Mouse (Mus musculus) midbrain, embryonic 14.5 days (tissue): ENCODE data around the gene Ripk3. TPM values are rescaled to one million over a fixed set of nuclear protein-coding genes. Genes with fewer than 3 reads are reported as not detected.

Source experiments
- ATAC-seq: fragments of 200-750 bp; cut with Nextera tagmentation; 2 replicates; pipeline ENCODE4 v1.8.0; 2017; ENCODE audit warnings: moderate number of reproducible peaks, moderate library complexity; ENCODE audit not compliant: low FRiP score, low TSS enrichment
- DNase-seq: peaks from one replicate; pipeline ENCODE4 v3.0.0-alpha.2; 2015
- H3K27ac ChIP-seq: fragments of 300-500 bp; sonication (generic); replicated peaks from 2 replicates; pipeline ENCODE4 v1.5.1; 2014; ENCODE audit warnings: mild to moderate bottlenecking, low read depth, low read length, moderate library complexity
- H3K27me3 ChIP-seq: fragments of 300-500 bp; sonication (generic); 2 replicates; pipeline ENCODE4 v1.6.1; 2014; ENCODE audit warnings: low read length, control low read depth, mixed read lengths; ENCODE audit not compliant: control insufficient read depth, insufficient read depth
- H3K36me3 ChIP-seq: fragments of 300-500 bp; sonication (generic); 2 replicates; pipeline ENCODE4 v1.6.1; 2014; ENCODE audit warnings: low read length, control low read depth; ENCODE audit not compliant: control insufficient read depth, insufficient read depth
- H3K4me1 ChIP-seq: fragments of 300-500 bp; sonication (generic); 2 replicates; pipeline ENCODE4 v1.6.1; 2014; ENCODE audit warnings: mild to moderate bottlenecking, antibody characterized with exemption, low read length, control low read depth; ENCODE audit not compliant: control insufficient read depth, insufficient read depth
- H3K4me2 ChIP-seq: fragments of 300-500 bp; sonication (generic); 2 replicates; pipeline ENCODE4 v1.6.1; 2014; ENCODE audit warnings: mild to moderate bottlenecking, low read length, moderate library complexity
- H3K4me3 ChIP-seq: fragments of 300-500 bp; sonication (generic); replicated peaks from 2 replicates; pipeline ENCODE4 v1.5.1; 2014; ENCODE audit warnings: low read depth, low read length
- H3K9ac ChIP-seq: fragments of 300-500 bp; sonication (generic); replicated peaks from 2 replicates; pipeline ENCODE4 v1.6.1; 2014; ENCODE audit warnings: mild to moderate bottlenecking, low read length, moderate library complexity
- H3K9me3 ChIP-seq: fragments of 300-500 bp; sonication (generic); 2 replicates; pipeline ENCODE4 v1.6.1; 2016; ENCODE audit warnings: low read length, control low read depth, mixed read lengths; ENCODE audit not compliant: control insufficient read depth
- WGBS: fragments of 180-500 bp; shearing (Covaris S2); extraction: QIAGEN DNeasy Blood & Tissue Kit; methylation state at CpG from one replicate; pipeline ENCODE4 v1.1.7; 2014; 5-methylcytosine and 5-hydroxymethylcytosine counted together
- polyA plus RNA-seq: library from polyadenylated mRNA; unstranded; fragments of >200 nt; fragmentation: Nextera tagmentation; extraction: Ambion mirVana; gene quantifications from 2 replicates; pipeline ENCODE4 v1.2.1, GENCODE M21; 2014

Gene Ripk3
- polyA plus RNA-seq: 0.77 and 1.8 TPM in 2 replicates

DNA sequence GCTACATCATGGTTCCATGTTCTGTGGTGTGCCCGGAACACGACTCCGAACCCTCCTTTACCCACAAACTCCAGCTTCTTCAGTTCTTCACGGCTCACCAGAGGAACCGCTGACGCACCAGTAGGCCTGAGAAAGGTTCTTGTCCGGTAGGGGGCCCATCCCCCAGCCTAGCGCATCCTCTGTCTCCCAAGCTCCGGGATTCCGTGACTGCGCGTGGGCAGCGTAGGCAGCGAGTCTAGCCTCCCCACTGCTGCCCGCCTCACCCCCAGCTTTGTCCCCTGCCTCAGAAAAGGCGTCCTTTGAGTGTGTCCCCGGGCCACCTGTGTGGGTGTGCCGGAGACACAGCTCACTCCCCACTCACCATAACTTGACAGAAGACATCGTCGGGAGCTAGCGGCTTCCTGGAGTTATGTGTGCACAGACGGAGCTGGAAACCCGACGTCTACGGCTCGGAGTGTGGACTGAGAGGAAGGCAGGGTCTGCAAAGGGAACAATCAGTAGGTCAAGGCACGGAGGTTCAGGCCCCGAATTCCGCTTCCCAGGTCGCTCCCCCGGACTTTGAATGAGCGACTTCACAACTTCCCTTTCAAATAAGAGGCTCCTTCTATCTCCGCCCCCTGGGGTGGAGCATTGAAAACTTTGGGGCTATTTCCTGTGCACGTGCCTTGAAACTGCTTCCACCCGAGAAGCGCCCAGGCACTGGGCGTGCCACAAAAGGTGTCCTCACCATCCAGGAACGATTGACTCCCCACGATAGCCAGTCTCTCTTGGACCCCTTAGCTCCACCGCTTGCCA, at the start of gene Ripk3:
Gene Ripk3, minus strand, starts transcription at position 610 of the 795 bp plus-strand sequence.
- no peak for DNase-seq
- Histone ChIP-seq H3K36me3 (no peaks in the 10 kb centered on the region), H3K27me3 (peaks cover 57% of the 10 kb centered on the region), H3K4me3 (peak within 1 kb of the TSS; percentile 14), H3K4me2 (peak within 1 kb of the TSS; percentile 41), H3K4me1 (peaks cover 1% of the 10 kb centered on the region; the same call in 1 of the 2 replicates), H3K9me3 (no peaks in the 10 kb centered on the region), H3K27ac (no peak within 1 kb of the TSS), H3K9ac (no peak within 1 kb of the TSS)
- 5% methylated on average over 40 of the region's 40 CpGs for WGBS
- no peak for ATAC-seq

DNA sequence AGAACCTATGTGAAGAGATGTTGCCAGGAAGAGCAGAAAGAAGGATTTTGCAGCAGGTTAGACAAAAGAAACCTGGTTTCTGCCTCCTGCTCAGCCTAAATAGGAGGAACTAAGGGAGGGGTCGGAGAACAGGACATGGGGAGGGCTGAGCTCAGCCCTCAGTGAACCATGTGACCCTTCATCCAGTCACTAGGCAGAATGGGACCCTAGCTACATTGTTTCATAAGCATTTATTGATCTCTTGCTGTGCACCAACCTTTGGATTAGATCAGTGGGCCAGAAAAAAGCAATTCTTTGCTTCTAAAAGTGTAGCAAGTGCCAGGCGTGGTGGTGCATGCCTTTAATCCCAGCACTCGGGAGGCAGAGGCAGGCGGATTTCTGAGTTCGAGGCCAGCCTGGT, 49.6 kb upstream of the Ripk3 start:
- 83% methylated on average over 5 of the region's 5 CpGs for WGBS
- DNase-seq (no peak), ATAC-seq (no peak)
- H3K4me1 ChIP-seq: no peaks in the 10 kb centered on the region
- no peaks in the 10 kb centered on the region for H3K36me3 ChIP-seq
- H3K27ac ChIP-seq: no peak overlapping the region
- H3K9me3 ChIP-seq: no peaks in the 10 kb centered on the region
- no peaks in the 10 kb centered on the region for H3K27me3 ChIP-seq
- no peak overlapping the region for H3K4me3 ChIP-seq
- no peak overlapping the region for H3K4me2 ChIP-seq
- H3K9ac ChIP-seq: no peak overlapping the region

DNA sequence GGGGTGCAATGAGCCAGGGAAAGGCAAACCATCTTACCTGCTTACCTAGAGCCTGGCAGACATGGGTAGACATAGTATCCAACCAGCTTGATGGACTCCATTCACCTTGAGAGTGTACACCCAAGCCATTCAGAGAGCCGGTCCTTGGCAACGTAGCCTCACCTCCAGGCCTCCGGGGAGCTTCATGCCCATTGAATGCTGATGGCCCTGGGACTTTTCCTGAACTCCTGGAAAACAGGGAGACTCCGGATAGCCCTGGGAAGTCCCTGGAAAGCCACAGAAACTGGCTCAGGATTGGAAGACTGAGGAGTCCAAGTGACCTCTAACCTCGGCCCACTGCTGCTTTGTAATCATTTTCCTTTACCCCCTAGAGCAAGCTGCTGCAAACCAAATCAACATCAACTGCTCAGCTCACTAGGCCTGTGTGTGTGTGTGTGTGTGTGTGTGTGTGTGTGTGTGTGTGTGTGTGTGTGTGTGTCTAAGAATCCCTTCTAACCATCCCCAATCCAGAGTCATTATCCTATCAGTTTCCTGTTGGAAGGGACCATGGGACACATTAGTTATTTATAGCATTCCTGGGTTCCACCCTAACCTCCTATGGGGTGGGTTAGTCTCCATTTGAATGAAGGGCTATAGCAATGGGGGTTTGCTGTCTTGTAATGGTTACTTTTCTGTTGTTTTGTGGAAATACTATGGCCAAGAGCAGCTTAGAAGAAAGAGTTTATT, 46.3 kb upstream of the Ripk3 start:
- Histone ChIP-seq H3K4me3 (no peak overlapping the region), H3K4me1 (no peaks in the 10 kb centered on the region), H3K9ac (no peak overlapping the region), H3K9me3 (no peaks in the 10 kb centered on the region), H3K4me2 (no peak overlapping the region), H3K36me3 (no peaks in the 10 kb centered on the region), H3K27ac (no peak overlapping the region), H3K27me3 (no peaks in the 10 kb centered on the region)
- ATAC-seq (no peak), DNase-seq (no peak)
- WGBS: 69% methylated on average over 5 of the region's 5 CpGs

DNA sequence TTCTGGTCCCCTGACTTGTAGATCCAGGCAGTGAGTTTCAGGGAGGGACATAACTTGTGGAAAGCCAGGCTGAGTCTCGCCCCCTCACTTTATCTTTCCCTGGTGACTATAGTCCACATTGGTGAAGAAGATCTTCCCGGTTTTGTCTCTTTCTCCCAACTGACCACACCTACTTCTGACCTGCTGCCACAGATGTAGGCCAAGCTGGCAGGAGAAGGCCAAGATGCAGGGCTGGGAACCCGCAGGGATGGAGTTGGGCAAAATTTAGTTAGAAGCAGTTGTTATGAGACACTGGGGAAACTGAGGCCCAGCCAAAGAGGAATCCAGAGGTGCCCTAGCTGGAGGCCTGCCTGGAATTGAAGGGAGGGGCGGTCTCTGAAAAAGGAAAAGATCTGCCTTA, 44.5 kb upstream of the Ripk3 start:
- Histone ChIP-seq H3K4me1 (no peaks in the 10 kb centered on the region), H3K9ac (no peak overlapping the region), H3K4me3 (no peak overlapping the region), H3K4me2 (no peak overlapping the region), H3K9me3 (no peaks in the 10 kb centered on the region), H3K27ac (no peak overlapping the region), H3K27me3 (no peaks in the 10 kb centered on the region), H3K36me3 (no peaks in the 10 kb centered on the region)
- DNase-seq (no peak), ATAC-seq (no peak)
- WGBS: 82% methylated on average over 4 of the region's 4 CpGs

DNA sequence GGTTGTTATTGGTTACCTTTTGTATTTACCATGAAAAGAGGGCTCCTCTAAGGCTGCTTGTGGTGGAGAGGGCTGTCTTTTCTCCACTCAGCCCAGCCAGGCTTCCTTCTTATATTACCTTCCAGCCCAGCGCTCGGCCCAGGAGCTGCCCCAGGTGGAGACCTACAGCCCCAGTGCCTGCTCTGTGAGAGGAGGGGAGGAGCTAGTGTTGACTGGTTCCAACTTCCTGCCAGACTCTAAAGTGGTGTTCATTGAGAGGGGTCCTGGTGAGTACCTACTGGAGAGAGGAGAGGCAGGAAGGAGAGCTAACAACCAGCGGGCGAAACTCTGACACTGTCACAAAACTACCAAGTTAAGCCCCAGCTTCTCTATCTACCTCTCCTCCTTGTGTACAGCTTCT, 41.7 kb upstream of the Ripk3 start:
- no peak for ATAC-seq

DNA sequence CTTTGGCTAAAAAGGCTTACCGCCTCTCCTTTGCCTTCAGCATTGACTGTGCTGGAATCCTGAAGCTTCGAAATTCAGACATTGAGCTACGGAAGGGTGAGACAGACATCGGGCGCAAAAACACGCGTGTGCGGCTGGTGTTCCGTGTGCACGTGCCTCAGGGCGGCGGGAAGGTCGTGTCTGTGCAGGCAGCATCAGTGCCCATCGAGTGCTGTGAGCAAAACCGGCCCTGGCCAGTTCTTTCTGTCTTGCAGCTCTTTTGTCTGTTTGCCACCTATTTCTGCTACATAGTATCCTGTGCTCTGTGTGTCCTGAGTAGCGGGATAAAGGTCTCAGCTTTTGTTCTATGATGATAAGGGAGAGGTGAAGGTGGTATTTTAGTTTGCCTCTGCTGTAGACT, 41.2 kb upstream of the Ripk3 start:
- 90% methylated on average over 16 of the region's 16 CpGs for WGBS

More for the DNA sequence above, 41.7 kb upstream of the Ripk3 start:
- WGBS: 82% methylated on average over 4 of the region's 4 CpGs
- no peak overlapping the region for H3K27ac ChIP-seq
- no peaks in the 10 kb centered on the region for H3K36me3 ChIP-seq
- no peaks in the 10 kb centered on the region for H3K9me3 ChIP-seq
- no peak overlapping the region for H3K9ac ChIP-seq
- H3K4me2 ChIP-seq: no peak overlapping the region
- H3K27me3 ChIP-seq: peaks cover 11% of the 10 kb centered on the region; the same call in 1 of the 2 replicates
- H3K4me3 ChIP-seq: no peak overlapping the region
- DNase-seq: no peak
- peaks cover 16% of the 10 kb centered on the region; the same call in 1 of the 2 replicates for H3K4me1 ChIP-seq

DNA sequence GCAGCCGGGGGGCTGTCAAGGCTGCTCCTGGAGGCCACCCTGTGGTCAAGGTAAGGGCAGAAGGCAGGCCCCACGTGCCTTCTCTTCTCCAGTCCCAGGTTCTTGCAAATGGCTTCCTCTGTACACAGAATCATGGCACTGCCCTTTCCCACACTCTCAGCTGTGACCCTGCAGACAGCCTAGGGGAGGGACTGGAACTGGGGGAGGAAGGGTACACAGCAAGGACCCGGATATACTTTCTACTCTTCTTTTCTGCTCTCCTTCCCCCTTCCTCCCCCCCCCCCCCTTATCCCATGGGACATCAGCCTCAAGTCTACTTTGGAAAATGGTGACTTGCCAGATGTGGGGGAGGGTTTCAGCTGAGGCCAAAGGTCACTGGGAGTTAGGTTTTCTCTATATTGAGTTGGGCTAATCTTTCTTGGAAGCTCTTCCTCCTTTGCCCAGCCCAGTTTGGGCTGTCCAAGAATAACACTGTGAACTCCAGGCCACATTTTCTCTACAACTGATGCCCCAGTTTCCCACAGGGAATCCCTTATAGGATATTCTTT, 40.1 kb upstream of the Ripk3 start:
- Histone ChIP-seq H3K9me3 (no peaks in the 10 kb centered on the region), H3K36me3 (no peaks in the 10 kb centered on the region), H3K4me3 (no peak overlapping the region), H3K27ac (no peak overlapping the region), H3K27me3 (peaks cover 16% of the 10 kb centered on the region), H3K4me2 (no peak overlapping the region), H3K4me1 (peaks cover 23% of the 10 kb centered on the region), H3K9ac (no peak overlapping the region)
- no peak for DNase-seq
- no peak for ATAC-seq
- WGBS: 49% methylated on average over 3 of the region's 3 CpGs

More for the DNA sequence above, 41.2 kb upstream of the Ripk3 start:
- Histone ChIP-seq H3K4me1 (peaks cover 21% of the 10 kb centered on the region), H3K27ac (no peak overlapping the region), H3K4me2 (no peak overlapping the region), H3K27me3 (peaks cover 13% of the 10 kb centered on the region), H3K9ac (no peak overlapping the region), H3K4me3 (no peak overlapping the region), H3K9me3 (no peaks in the 10 kb centered on the region), H3K36me3 (no peaks in the 10 kb centered on the region)
- ATAC-seq: no peak
- no peak for DNase-seq

DNA sequence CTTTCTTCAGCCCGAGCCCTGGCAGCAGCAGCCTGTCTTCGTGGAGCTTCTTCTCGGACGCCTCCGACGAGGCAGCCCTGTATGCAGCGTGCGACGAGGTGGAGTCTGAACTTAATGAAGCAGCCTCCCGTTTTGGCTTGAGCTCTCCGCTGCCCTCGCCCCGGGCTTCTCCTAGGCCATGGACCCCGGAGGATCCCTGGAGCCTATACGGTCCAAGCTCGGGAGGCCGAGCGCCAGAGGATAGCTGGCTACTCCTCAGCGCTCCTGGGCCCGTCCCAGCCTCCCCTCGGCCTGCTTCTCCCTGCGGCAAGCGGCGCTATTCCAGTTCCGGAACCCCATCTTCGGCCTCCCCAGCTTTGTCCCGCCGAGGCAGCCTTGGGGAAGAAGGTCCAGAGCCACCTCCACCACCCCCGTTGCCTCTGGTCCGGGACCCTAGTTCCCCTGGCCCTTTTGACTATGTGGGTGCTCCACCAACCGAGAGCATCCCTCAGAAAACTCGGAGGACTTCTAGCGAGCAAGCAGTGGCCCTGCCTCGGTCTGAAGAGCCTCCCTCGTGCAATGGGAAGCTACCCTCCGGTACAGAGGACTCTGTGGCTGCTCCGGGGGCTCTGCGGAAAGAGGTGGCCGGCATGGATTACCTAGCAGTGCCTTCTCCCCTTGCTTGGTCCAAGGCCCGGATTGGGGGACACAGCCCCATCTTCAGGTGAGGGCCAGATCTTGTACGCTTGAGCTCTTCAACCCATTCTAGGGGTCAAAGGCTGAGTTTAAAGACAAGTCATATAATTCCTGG, 38.1 kb upstream of the Ripk3 start:
- H3K9ac ChIP-seq: peak overlapping the region; percentile 31
- H3K4me1 ChIP-seq: peaks cover 26% of the 10 kb centered on the region
- H3K4me2 ChIP-seq: peak overlapping the region; percentile 74
- DNase-seq: peak; percentile 55
- H3K4me3 ChIP-seq: peak overlapping the region; percentile 40
- no peak for ATAC-seq
- H3K27me3 ChIP-seq: peaks cover 16% of the 10 kb centered on the region
- H3K9me3 ChIP-seq: no peaks in the 10 kb centered on the region
- H3K36me3 ChIP-seq: no peaks in the 10 kb centered on the region
- no peak overlapping the region for H3K27ac ChIP-seq
- WGBS: 9% methylated on average over 41 of the region's 41 CpGs
